Mouse (Mus musculus) ES-Bruce4 (cell line): ENCODE results near the gene Krt32.

Experiments used
- CTCF ChIP-seq: IDR thresholded peaks from one replicate; pipeline ENCODE4 v1.8.1; 2011; ENCODE audit warnings: low read depth, low read length
- EP300 ChIP-seq: IDR thresholded peaks from 2 replicates; pipeline ENCODE4 v1.6.1; 2011; ENCODE audit warnings: low read depth, low read length; ENCODE audit not compliant: insufficient read depth
- POLR2A ChIP-seq: IDR thresholded peaks from one replicate; pipeline ENCODE4 v1.8.1; 2011; ENCODE audit warnings: low read length; ENCODE audit not compliant: insufficient read depth

DNA sequence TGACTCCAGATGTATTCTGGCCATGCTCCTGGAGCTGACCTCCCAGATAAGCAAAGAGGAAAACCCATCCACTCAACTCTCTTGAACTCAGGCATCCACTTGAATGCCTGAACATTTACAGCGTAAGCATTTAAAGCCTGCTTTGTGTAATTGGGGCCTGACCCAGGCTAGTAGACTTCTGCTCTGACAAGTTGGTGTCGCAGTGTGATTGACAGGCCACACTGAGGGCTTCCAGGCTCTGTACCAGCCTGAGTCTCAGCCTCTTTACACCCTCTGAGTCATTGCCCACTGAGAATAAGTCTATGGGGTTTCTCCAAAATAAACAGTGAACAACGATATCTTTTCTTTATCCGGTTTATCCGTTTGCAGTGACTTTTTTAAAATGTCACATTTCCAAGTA is 32.3 kb upstream of the Krt32 start:
- TF ChIP-seq POLR2A (no peak), CTCF (no peak), EP300 (no peak)
